Mouse (Mus musculus) liver, postnatal 0 days (tissue): ENCODE measurements around the gene Lnx2. TPM values are rescaled to one million over a fixed set of nuclear protein-coding genes. Genes with fewer than 3 reads are reported as not detected.
A peak's percentile ranks its signal among the peaks of the same experiment; 100 is the strongest.

Experiments
- ATAC-seq: fragments of 200-750 bp; cut with Nextera tagmentation; 2 replicates; pipeline ENCODE4 v1.8.0; 2017; ENCODE audit warnings: mild to moderate bottlenecking, moderate library complexity
- DNase-seq: peaks from one replicate; pipeline ENCODE4 v3.0.0-alpha.2; 2016
- H3K27ac ChIP-seq: fragments of 300-500 bp; sonication (generic); 2 replicates; pipeline ENCODE4 v1.5.1; 2014; ENCODE audit warnings: antibody characterized with exemption, moderate library complexity, mild to moderate bottlenecking, low read depth
- H3K27me3 ChIP-seq: fragments of 300-500 bp; sonication (generic); 2 replicates; pipeline ENCODE4 v1.6.1; 2014; ENCODE audit warnings: low read length, control low read depth, mixed read lengths; ENCODE audit not compliant: insufficient read depth
- H3K36me3 ChIP-seq: fragments of 300-500 bp; sonication (generic); replicated peaks from 2 replicates; pipeline ENCODE4 v1.6.1; 2014; ENCODE audit warnings: mild to moderate bottlenecking, control low read depth, low read length, moderate library complexity, mixed read lengths; ENCODE audit not compliant: insufficient read depth
- H3K4me1 ChIP-seq: fragments of 300-500 bp; sonication (generic); 2 replicates; pipeline ENCODE4 v1.6.1; 2014; ENCODE audit warnings: antibody characterized with exemption, mild to moderate bottlenecking, control low read depth; ENCODE audit not compliant: insufficient read depth
- H3K4me2 ChIP-seq: fragments of 300-500 bp; sonication (generic); 2 replicates; pipeline ENCODE4 v1.6.1; 2014; ENCODE audit warnings: low read depth, mild to moderate bottlenecking, low read length, moderate library complexity, mixed read lengths
- H3K4me3 ChIP-seq: fragments of 300-500 bp; sonication (generic); 2 replicates; pipeline ENCODE4 v1.5.1; 2014; ENCODE audit warnings: low read depth, low read length
- H3K9ac ChIP-seq: fragments of 300-500 bp; sonication (generic); replicated peaks from 2 replicates; pipeline ENCODE4 v1.6.1; 2014; ENCODE audit warnings: mild to moderate bottlenecking, moderate library complexity
- H3K9me3 ChIP-seq: fragments of 300-500 bp; sonication (generic); 2 replicates; pipeline ENCODE4 v1.6.1; 2016; ENCODE audit warnings: mild to moderate bottlenecking, control low read depth, low read length, mixed read lengths
- CTCF ChIP-seq: sonication (generic); IDR thresholded peaks from 2 replicates; pipeline ENCODE4 v1.5.1; 2016; ENCODE audit warnings: antibody characterized with exemption, low read depth
- EP300 ChIP-seq: IDR thresholded peaks from 2 replicates; pipeline ENCODE4 v1.6.1; 2016; ENCODE audit warnings: antibody characterized with exemption, low read depth, mild to moderate bottlenecking
- WGBS: fragments of 180-500 bp; shearing (Covaris S2); extraction: QIAGEN DNeasy Blood & Tissue Kit; methylation state at CpG from one replicate; pipeline ENCODE4 v1.1.7; 2014; ENCODE audit not compliant: insufficient replicate concordance; 5-methylcytosine and 5-hydroxymethylcytosine counted together
- polyA plus RNA-seq: library from polyadenylated mRNA; unstranded; fragments of >200 nt; fragmentation: Nextera tagmentation; extraction: Ambion mirVana; gene quantifications from 2 replicates; pipeline ENCODE4 v1.2.1, GENCODE M21; 2015

Lnx2 gene
- polyA plus RNA-seq, result 5.4 and 6.9 TPM in 2 replicates

DNA sequence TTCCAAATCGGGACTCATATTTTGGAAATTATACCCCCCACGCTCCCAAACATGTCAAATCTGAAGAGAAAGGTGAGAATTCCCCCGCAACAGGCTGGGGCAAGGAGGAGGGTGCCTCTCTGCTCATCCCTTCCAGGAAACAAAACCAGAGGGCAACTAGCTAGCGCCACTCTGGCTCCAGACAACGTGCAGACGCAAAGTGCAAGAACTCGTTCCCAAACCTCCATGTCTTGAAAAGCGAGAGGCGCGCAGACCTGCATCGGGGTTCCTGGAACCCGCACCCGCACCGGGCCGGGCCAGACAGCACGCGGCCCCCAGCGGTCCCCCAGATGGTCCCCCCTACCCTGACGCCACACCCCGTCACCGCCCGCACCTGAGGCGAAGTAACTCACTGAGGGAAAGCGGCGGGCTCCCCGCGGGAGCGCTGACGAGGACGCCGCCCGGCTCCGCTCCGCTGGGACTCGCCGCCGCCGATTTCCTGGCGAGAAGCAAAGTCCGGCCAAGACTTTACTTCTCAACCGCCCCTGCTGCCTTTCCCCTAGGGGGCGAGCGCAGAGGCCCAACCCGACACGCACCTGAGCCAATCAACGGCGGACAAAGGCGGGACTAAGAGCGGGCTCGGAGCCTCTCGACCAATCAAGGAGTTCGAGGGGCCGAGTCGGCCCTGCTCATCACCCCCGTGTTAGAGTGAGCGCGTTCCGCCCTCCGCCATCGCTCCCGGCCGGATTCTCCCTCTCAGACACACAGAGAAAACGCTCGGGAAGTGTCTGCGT, at the start of gene Lnx2:
Lnx2 (minus strand) TSS at position 561 of the 773 bp plus-strand sequence.
- H3K4me1 ChIP-seq, result peaks cover 22% of the 10 kb centered on the region
- ATAC-seq, result peak; percentile 93

GRCm38 (mm10) chr5:147125542-147126185, 49.3 kb upstream of the Lnx2 start:
- Histone ChIP-seq H3K27me3 (no peaks in the 10 kb centered on the region), H3K4me1 (no peaks in the 10 kb centered on the region), H3K4me3 (no peak overlapping the region), H3K4me2 (no peak overlapping the region), H3K9ac (no peak overlapping the region), H3K27ac (no peak overlapping the region), H3K9me3 (peaks cover 7% of the 10 kb centered on the region), H3K36me3 (no peaks in the 10 kb centered on the region)
- 74% methylated on average over 13 of the region's 13 CpGs for WGBS
- no peak for DNase-seq
- TF ChIP-seq EP300, result no peak
- no peak for TF ChIP-seq CTCF
- no peak for ATAC-seq

More for the DNA sequence above, at the start of gene Lnx2:
- peak within 1 kb of the TSS; percentile 93 for H3K27ac ChIP-seq
- peak within 1 kb of the TSS; percentile 83 for H3K9ac ChIP-seq
- WGBS, result 3% methylated on average over 65 of the region's 65 CpGs
- H3K9me3 ChIP-seq, result no peaks in the 10 kb centered on the region
- peak within 1 kb of the TSS; percentile 89 for H3K4me2 ChIP-seq
- peak; percentile 97 for DNase-seq
- no peaks in the 10 kb centered on the region for H3K27me3 ChIP-seq
- 0 out of 2 replicates have a peak, but pooled peaks cover 8% of the 10 kb centered on the region for H3K36me3 ChIP-seq
- TF ChIP-seq CTCF, result peak; percentile 83
- no peak for TF ChIP-seq EP300
- H3K4me3 ChIP-seq, result peak within 1 kb of the TSS; percentile 68

DNA sequence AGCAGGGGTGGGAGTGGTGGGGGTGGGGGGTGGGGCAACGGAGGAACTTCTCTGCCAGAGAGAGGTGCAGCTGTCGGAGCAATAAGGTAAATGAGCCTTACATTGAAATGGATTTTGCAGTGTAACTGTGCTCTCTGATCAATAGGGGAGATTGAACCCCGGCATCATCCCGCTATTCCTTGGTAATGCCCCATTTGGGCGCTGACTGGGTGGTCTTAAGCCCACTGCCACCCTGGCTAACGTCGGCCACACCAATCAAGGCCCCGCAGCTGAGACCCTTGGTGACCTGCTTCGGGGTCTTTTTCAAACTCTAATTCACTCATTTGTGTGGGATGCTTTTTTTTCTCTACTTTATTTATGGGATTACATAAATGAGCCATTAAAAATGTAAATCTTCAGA, 48.4 kb upstream of the Lnx2 start:
- Histone ChIP-seq H3K36me3 (no peaks in the 10 kb centered on the region), H3K9ac (no peak overlapping the region), H3K27me3 (no peaks in the 10 kb centered on the region), H3K9me3 (peaks cover 7% of the 10 kb centered on the region), H3K4me3 (no peak overlapping the region), H3K27ac (no peak overlapping the region), H3K4me1 (no peaks in the 10 kb centered on the region), H3K4me2 (no peak overlapping the region)
- DNase-seq, result no peak
- TF ChIP-seq CTCF (no peak), EP300 (no peak)
- ATAC-seq, result no peak
- WGBS, result 74% methylated on average over 9 of the region's 9 CpGs

GRCm38 (mm10) chr5:147121146-147121545, 44.8 kb upstream of the Lnx2 start:
- Histone ChIP-seq H3K36me3 (no peaks in the 10 kb centered on the region), H3K9me3 (peaks cover 10% of the 10 kb centered on the region), H3K4me2 (no peak overlapping the region), H3K27me3 (no peaks in the 10 kb centered on the region), H3K27ac (no peak overlapping the region), H3K4me1 (no peaks in the 10 kb centered on the region), H3K4me3 (no peak overlapping the region), H3K9ac (no peak overlapping the region)
- no peak for DNase-seq
- TF ChIP-seq EP300 (no peak), CTCF (peak; percentile 51)
- 88% methylated on average over 4 of the region's 4 CpGs for WGBS
- no peak for ATAC-seq

DNA sequence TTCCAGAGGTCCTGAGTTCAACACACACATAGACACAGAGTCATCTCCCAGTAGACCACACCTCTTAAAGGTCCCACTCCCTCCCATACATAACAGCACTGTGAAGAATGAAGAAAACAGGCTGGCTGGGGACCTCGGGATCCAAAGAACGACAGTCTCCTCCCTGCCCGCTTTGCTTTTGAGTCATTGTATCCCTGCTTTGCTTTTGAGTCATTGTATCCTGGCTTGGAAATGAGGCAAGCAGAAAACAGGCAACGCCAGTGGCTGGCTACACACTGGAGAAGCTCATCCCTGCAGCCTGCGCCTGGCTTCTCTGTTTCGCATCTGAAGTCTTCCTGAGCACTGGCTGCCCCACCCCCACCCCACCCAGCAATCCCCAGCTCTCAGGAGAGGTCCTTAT, 40.6 kb upstream of the Lnx2 start:
- TF ChIP-seq EP300 (no peak), CTCF (no peak)
- H3K27me3 ChIP-seq, result no peaks in the 10 kb centered on the region
- no peak overlapping the region for H3K9ac ChIP-seq
- peaks cover 10% of the 10 kb centered on the region for H3K9me3 ChIP-seq
- H3K4me1 ChIP-seq, result no peaks in the 10 kb centered on the region
- DNase-seq (no peak), ATAC-seq (no peak)
- H3K36me3 ChIP-seq, result peaks cover 1% of the 10 kb centered on the region
- no peak overlapping the region for H3K4me2 ChIP-seq
- no peak overlapping the region for H3K4me3 ChIP-seq
- WGBS, result 39% methylated on average over 6 of the region's 6 CpGs
- no peak overlapping the region for H3K27ac ChIP-seq

GRCm38 (mm10) chr5:147115631-147116030, 39.2 kb upstream of the Lnx2 start:
- no peak overlapping the region for H3K9ac ChIP-seq
- DNase-seq, result no peak
- H3K4me3 ChIP-seq, result no peak overlapping the region
- TF ChIP-seq EP300, result no peak
- peak; percentile 40 for TF ChIP-seq CTCF
- peaks cover 6% of the 10 kb centered on the region for H3K9me3 ChIP-seq
- no peaks in the 10 kb centered on the region for H3K27me3 ChIP-seq
- no peak for ATAC-seq
- H3K4me2 ChIP-seq, result no peak overlapping the region
- peaks cover 9% of the 10 kb centered on the region for H3K36me3 ChIP-seq
- no peak overlapping the region for H3K27ac ChIP-seq
- H3K4me1 ChIP-seq, result no peaks in the 10 kb centered on the region
- 87% methylated on average over 4 of the region's 4 CpGs for WGBS
